Mouse (Mus musculus): ENCODE results near the gene F2r.
A peak's percentile ranks its signal among the peaks of the same experiment; 100 is the strongest.

- TF ChIP-seq CTCF (conservative IDR thresholded peaks at IDR 0.05; ENCODE audit: low read length) (peak; percentile 35), NANOG (IDR thresholded peaks at IDR 0.05; ENCODE audit: borderline replicate concordance, low read length) (no peak), POU5F1 (IDR thresholded peaks at IDR 0.05; ENCODE audit: borderline replicate concordance, low read length) (no peak)
These were observed 49.0 kb upstream of the F2r start for GRCm38 (mm10) chr13:95667260-95667659.
